Mouse (Mus musculus): ENCODE results near the gene Akap9. TPM values are rescaled to one million over a fixed set of nuclear protein-coding genes. Genes with fewer than 3 reads are reported as not detected.
"Not testable (repeated sequence)": the region's sequence is repeated elsewhere in the genome, so short reads cannot be mapped to it uniquely, and the experiment has no call there.

Gene Akap9
- polyA plus RNA-seq, 1 experiment from 2014 or later = 185 TPM

- Histone ChIP-seq H3K4me1 (replicated peaks) (peaks cover 16% of the 10 kb centered on the region), H3K36me3 (peaks cover 48% of the 10 kb centered on the region), H3K9ac (replicated peaks) (no peak overlapping the region), H3K4me3 (replicated peaks) (no peak overlapping the region), H3K9me3 (0 out of 2 replicates have a peak, but pooled peaks cover 4% of the 10 kb centered on the region), H3K27me3 (no peaks in the 10 kb centered on the region), H3K4me2 (no peak overlapping the region), H3K27ac (no peak overlapping the region)
- WGBS = 96% methylated on average over 2 of the region's 2 CpGs
- no peak for ATAC-seq (ENCODE audit: insufficient number of reproducible peaks, insufficient read depth, low FRiP score, low TSS enrichment, low read depth)
Observed at GRCm38 (mm10) chr5:4101770-4102169, 173.9 kb downstream of the Akap9 start.

- Histone ChIP-seq H3K4me2 (peak overlapping the region; percentile 76), H3K36me3 (peaks cover 36% of the 10 kb centered on the region), H3K27me3 (no peaks in the 10 kb centered on the region), H3K27ac (peak overlapping the region; percentile 95), H3K4me1 (replicated peaks) (peaks cover 16% of the 10 kb centered on the region), H3K9me3 (0 out of 2 replicates have a peak, but pooled peaks cover 4% of the 10 kb centered on the region), H3K4me3 (replicated peaks) (peak overlapping the region; percentile 93), H3K9ac (replicated peaks) (peak overlapping the region; percentile 88)
- peak; percentile 52 for ATAC-seq (ENCODE audit: insufficient number of reproducible peaks, insufficient read depth, low FRiP score, low TSS enrichment, low read depth)
- under 1% methylated on average over 41 of the region's 41 CpGs for WGBS
Observed at GRCm38 (mm10) chr5:4103626-4104340, 175.9 kb downstream of the Akap9 start.

GRCm38 (mm10) chr5:4104341-4105040 lies 176.6 kb downstream of the Akap9 start, which contains the start of gene Cyp51:
Gene Cyp51, minus strand, starts transcription at chr5:4104746.
- H3K9ac ChIP-seq (replicated peaks) = peak within 1 kb of the TSS; percentile 88
- WGBS = under 1% methylated on average over 59 of the region's 59 CpGs
- H3K9me3 ChIP-seq = 0 out of 2 replicates have a peak, but pooled peaks cover 4% of the 10 kb centered on the region
- H3K4me1 ChIP-seq (replicated peaks) = peaks cover 16% of the 10 kb centered on the region
- ATAC-seq (ENCODE audit: insufficient number of reproducible peaks, insufficient read depth, low FRiP score, low TSS enrichment, low read depth) = peak; percentile 98
- no peaks in the 10 kb centered on the region for H3K27me3 ChIP-seq
- H3K36me3 ChIP-seq = peaks cover 29% of the 10 kb centered on the region
- H3K4me2 ChIP-seq = peak within 1 kb of the TSS; percentile 76
- peak within 1 kb of the TSS; percentile 93 for H3K4me3 ChIP-seq (replicated peaks)
- peak within 1 kb of the TSS; percentile 95 for H3K27ac ChIP-seq

GRCm38 (mm10) chr5:4105651-4106186 lies 177.9 kb downstream of the Akap9 start:
- no peak for ATAC-seq (ENCODE audit: insufficient number of reproducible peaks, insufficient read depth, low FRiP score, low TSS enrichment, low read depth)
- 89% methylated on average over 2 of the region's 2 CpGs for WGBS
- H3K27ac ChIP-seq = no peak overlapping the region

GRCm38 (mm10) chr5:4107056-4107455 lies 179.2 kb downstream of the Akap9 start:
- H3K4me3 ChIP-seq (replicated peaks); H3K4me2 ChIP-seq; ATAC-seq (ENCODE audit: insufficient number of reproducible peaks, insufficient read depth, low FRiP score, low TSS enrichment, low read depth); H3K36me3 ChIP-seq; H3K27me3 ChIP-seq; H3K9ac ChIP-seq (replicated peaks); H3K27ac ChIP-seq; H3K9me3 ChIP-seq: not testable (repeated sequence)
- peaks cover 16% of the 10 kb centered on the region for H3K4me1 ChIP-seq (replicated peaks)
- WGBS = 69% methylated on average over 7 of the region's 7 CpGs

More at GRCm38 (mm10) chr5:4105651-4106186, 177.9 kb downstream of the Akap9 start:
- Histone ChIP-seq H3K9ac (replicated peaks) (no peak overlapping the region), H3K27me3 (no peaks in the 10 kb centered on the region), H3K4me1 (replicated peaks) (peaks cover 16% of the 10 kb centered on the region), H3K9me3 (0 out of 2 replicates have a peak, but pooled peaks cover 4% of the 10 kb centered on the region), H3K4me3 (replicated peaks) (no peak overlapping the region), H3K4me2 (no peak overlapping the region), H3K36me3 (peaks cover 18% of the 10 kb centered on the region)

GRCm38 (mm10) chr5:4112570-4113098 lies 184.8 kb downstream of the Akap9 start:
- Histone ChIP-seq H3K9me3 (no peaks in the 10 kb centered on the region), H3K27me3 (no peaks in the 10 kb centered on the region), H3K9ac (replicated peaks) (no peak overlapping the region), H3K27ac (no peak overlapping the region), H3K36me3 (no peaks in the 10 kb centered on the region), H3K4me3 (replicated peaks) (no peak overlapping the region), H3K4me2 (no peak overlapping the region), H3K4me1 (replicated peaks) (no peaks in the 10 kb centered on the region)
- ATAC-seq (ENCODE audit: insufficient number of reproducible peaks, insufficient read depth, low FRiP score, low TSS enrichment, low read depth) = no peak
- WGBS = 94% methylated on average over 5 of the region's 5 CpGs

Other genes starting within 250 kb of the Akap9 start
- 15.3 and 15.6 TPM in 2 replicates for gene Ankib1, start 125.1 kb upstream of the Akap9 start, polyA plus RNA-seq (2016; fragmentation: Nextera tagmentation; extraction: Ambion mirVana)
- 63.0 and 63.1 TPM in 2 replicates for gene Krit1, start 124.9 kb upstream of the Akap9 start, polyA plus RNA-seq (2016; fragmentation: Nextera tagmentation; extraction: Ambion mirVana)
- not detected in 2 replicates for gene Lrrd1, start 82.9 kb upstream of the Akap9 start, polyA plus RNA-seq (2016; fragmentation: Nextera tagmentation; extraction: Ambion mirVana)
- gene Mterf1a, start 34.1 kb upstream of the Akap9 start, polyA plus RNA-seq (2016; fragmentation: Nextera tagmentation; extraction: Ambion mirVana) = 9.4 and 9.6 TPM in 2 replicates
- 91.4 and 96.3 TPM in 2 replicates for gene Cyp51, start 176.7 kb downstream of the Akap9 start, polyA plus RNA-seq (2016; fragmentation: Nextera tagmentation; extraction: Ambion mirVana)

Measured in limb, embryonic 12.5 days (tissue).